Mouse (Mus musculus) myocyte (in vitro differentiated cells): Measurements from ENCODE around the gene Rpl9-ps6.

Experiments used
- CEBPB ChIP-seq: IDR thresholded peaks from 2 replicates; pipeline ENCODE4 v1.6.1; 2011; ENCODE audit warnings: mild to moderate bottlenecking, moderate library complexity; ENCODE audit not compliant: poor library complexity, insufficient read depth, severe bottlenecking
- E2F4 ChIP-seq: IDR thresholded peaks from one replicate; pipeline ENCODE4 v1.6.1; 2011; ENCODE audit warnings: mild to moderate bottlenecking, control low read depth, moderate library complexity; ENCODE audit not compliant: insufficient read depth
- MAX ChIP-seq: IDR thresholded peaks from one replicate; pipeline ENCODE4 v1.6.1; 2011; ENCODE audit warnings: low read depth, mild to moderate bottlenecking, control low read depth
- MYOD1 ChIP-seq, 3 experiments: IDR thresholded peaks; one replicate each; pipeline ENCODE4 v1.6.1; 2011; ENCODE audit warnings: control low read depth in 2 of 3, low read depth in 2 of 3, mild to moderate bottlenecking in 2 of 3, moderate library complexity in 1 of 3; ENCODE audit not compliant: insufficient read length in 2 of 3, control insufficient read depth in 1 of 3
- MYOG ChIP-seq, 3 experiments: IDR thresholded peaks; one replicate each; pipeline ENCODE4 v1.6.1; 2011; ENCODE audit warnings: control low read depth in 2 of 3, low read depth in 2 of 3, mild to moderate bottlenecking in 2 of 3; ENCODE audit not compliant: insufficient read length in 2 of 3, control insufficient read depth in 1 of 3, insufficient read depth in 1 of 3
- POLR2A ChIP-seq: IDR thresholded peaks from one replicate; pipeline ENCODE4 v1.6.1; 2011; ENCODE audit warnings: low read depth, mild to moderate bottlenecking, control low read depth, moderate library complexity; ENCODE audit not compliant: insufficient read length
- POLR2AphosphoS2 ChIP-seq: IDR thresholded peaks from one replicate; pipeline ENCODE4 v1.6.1; 2011; ENCODE audit warnings: low read depth, control low read depth; ENCODE audit not compliant: insufficient read length
- REST ChIP-seq: IDR thresholded peaks from one replicate; pipeline ENCODE4 v1.6.1; 2011; ENCODE audit warnings: mild to moderate bottlenecking, control low read depth, moderate library complexity; ENCODE audit not compliant: insufficient read depth, insufficient read length
- SRF ChIP-seq: IDR thresholded peaks from one replicate; pipeline ENCODE4 v1.6.1; 2011; ENCODE audit warnings: low read depth; ENCODE audit not compliant: control insufficient read depth, insufficient read length
- TCF3 ChIP-seq: IDR thresholded peaks from one replicate; pipeline ENCODE4 v1.6.1; 2011; ENCODE audit warnings: low read depth, control low read depth; ENCODE audit not compliant: insufficient read length
- USF1 ChIP-seq: IDR thresholded peaks from one replicate; pipeline ENCODE4 v1.6.1; 2011; ENCODE audit warnings: low read depth, mild to moderate bottlenecking, control low read depth, moderate library complexity

- TF ChIP-seq MAX, result no peak
- TF ChIP-seq E2F4, result no peak
- no peak for TF ChIP-seq POLR2A
- TF ChIP-seq MYOG (IDR thresholded peaks at IDR 0.05; ENCODE audit: control insufficient read depth in 1 of 3, insufficient read depth in 1 of 3, insufficient read length in 2 of 3, low read depth in 2 of 3), result no peak
- no peak for TF ChIP-seq CEBPB
- TF ChIP-seq REST, result no peak
- TF ChIP-seq USF1, result no peak
- TF ChIP-seq MYOD1 (IDR thresholded peaks at IDR 0.05; ENCODE audit: control insufficient read depth in 1 of 3, insufficient read length in 2 of 3, low read depth in 2 of 3), result no peak
- no peak for TF ChIP-seq TCF3
- no peak for TF ChIP-seq POLR2AphosphoS2
- no peak for TF ChIP-seq SRF
These were observed 41.1 kb upstream of the Rpl9-ps6 start for GRCm38 (mm10) chr19:32507526-32507925.
